Mouse (Mus musculus): ENCODE data around the gene Selplg.
"Not testable (repeated sequence)": the region's sequence is repeated elsewhere in the genome, so short reads cannot be mapped to it uniquely, and the experiment has no call there.

The Selplg gene

GRCm38 (mm10) chr5:113825558-113825957 is 6.9 kb downstream of the Selplg start:
- DNase-seq (ENCODE audit: low spot score), result no peak

DNA sequence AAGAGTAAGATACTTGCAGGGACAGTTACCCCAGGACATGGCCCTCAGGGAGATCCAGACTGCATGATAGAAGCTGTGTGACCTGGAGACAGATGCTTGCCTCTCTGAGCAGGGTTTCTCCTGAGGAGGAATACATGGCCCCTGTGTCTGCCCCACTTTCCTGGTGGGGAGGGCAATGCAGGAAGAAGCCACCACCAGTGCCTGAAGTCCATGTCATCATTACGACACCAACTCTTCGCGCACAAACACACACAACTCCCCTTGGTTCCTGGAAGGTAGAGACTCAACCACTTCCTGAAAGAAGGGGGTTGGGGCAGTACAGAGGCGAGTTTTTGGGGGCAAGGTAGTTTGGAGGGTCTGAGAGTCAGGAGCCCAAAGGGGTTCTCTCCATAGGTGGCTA is 8.2 kb downstream of the Selplg start:
- no peak for DNase-seq (ENCODE audit: low spot score)

DNA sequence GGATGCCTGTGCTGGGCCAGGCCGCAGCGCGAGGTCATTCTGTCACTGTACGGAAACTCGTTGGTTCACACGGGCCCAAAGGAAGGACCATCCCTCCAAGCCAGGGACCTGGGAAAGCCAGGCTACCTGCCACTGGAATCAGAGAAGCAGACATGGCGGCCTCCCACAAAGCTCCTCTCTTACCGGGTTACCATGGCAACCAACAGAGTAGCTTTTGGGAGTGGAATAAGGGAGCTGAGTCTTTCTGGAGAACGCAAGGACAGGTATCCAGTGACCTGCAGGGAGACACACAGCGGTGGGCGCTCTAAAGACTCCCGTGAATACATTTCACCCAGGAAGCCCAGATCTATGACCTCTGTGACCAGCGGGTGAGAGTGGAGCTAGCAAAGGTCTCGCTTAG is 13.9 kb downstream of the Selplg start:
- no peak for DNase-seq (ENCODE audit: low spot score)

GRCm38 (mm10) chr5:113815638-113816152 is 16.7 kb downstream of the Selplg start:
- DNase-seq (ENCODE audit: low spot score), result peak; percentile 46

- DNase-seq (ENCODE audit: low spot score), result no peak
Measured at GRCm38 (mm10) chr5:113815041-113815389, 17.4 kb downstream of the Selplg start.

DNA sequence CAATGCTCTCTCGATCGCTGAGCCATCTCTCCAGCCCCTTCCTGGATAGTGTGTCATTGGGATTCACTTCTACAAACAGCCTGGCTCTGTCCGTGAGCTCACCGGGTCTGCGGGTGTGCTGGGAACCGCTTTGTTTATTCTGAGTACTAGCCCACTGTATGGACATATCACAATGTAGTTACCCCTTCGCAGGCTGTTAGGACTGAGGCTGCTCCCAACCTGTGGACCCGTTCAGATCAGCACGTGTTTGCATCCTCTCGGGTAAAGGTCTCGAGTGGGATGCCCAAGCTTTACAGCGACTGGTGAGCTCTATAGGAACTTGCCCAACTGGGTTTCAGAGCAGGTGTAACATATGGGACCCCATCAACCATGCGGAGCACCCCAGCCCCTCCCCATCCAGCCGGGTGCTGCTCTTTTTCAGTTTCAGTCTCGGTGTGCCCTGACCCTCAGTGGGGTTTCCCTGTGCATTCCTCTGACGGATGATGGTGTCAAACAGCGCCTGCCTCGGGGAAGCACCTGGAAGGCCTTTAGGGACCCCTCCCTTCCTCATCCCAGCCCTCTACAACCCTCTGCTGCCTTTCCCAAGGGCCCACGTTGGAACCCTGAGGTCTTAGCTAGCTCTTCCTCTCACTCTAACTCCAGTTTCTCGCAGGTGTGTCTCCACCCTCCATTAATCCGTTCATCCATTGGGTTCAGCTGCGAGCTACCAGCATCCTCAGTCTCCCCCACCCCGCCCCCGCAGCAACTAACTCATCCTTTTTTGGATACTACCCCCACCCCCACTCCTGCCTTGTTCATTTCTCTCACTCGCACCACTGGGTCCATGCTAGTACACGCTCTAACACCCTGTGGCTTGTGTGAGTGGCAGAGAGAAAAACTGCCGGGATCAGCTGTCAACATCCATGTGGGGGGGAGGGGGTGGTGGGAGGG is 18.1 kb downstream of the Selplg start:
- DNase-seq (ENCODE audit: low spot score), result no peak

DNA sequence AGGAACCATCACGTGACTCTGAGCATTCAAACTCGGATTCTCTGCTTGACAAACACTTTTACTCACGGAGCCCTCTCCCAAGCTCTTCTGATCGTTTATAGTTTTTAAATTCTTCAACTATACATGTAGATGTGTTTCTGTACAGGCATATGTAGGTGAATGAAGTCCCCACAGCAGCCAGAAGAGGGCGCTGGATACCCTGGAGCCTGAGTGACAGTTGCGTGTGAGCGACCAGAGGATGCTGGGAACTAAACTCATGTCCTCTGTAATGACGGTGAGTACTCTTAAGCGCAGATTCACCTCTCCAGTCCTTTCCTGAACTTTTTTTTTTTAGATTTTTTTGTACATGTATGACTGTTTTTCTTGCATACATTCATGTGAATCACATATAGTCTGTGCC is 18.8 kb downstream of the Selplg start:
- DNase-seq (ENCODE audit: low spot score), result no peak

- DNase-seq (ENCODE audit: low spot score), result no peak
Measured at GRCm38 (mm10) chr5:113812638-113813037, 19.8 kb downstream of the Selplg start.

DNA sequence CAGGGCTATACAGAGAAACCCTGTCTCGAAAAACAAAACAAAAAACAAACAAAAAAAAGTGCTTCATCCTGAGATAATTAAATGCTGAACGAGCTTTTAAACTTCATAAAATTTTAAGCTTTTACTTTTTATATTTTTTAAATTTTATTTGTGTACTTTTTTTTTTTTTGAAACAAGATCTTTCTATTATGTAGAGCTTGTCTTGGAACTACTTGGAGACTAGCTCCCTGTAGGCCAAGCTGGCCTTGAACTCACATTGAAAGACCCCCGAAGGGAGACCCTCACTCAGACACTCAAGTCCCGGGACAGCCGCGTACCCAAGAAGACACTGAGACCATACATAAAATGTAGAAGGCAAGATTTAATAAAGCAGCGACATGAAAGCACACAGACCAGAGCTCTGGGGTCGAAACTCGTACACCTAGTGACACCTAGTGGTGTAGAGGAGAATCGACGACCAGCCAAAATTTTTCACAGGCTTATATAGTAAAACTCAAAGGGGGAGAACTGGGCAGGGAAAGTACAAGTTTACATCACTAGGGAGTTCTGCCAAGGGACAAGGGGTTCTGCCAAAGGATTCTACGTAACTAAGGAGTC is 20.5 kb downstream of the Selplg start:
- not testable (repeated sequence) for DNase-seq (ENCODE audit: low spot score)

DNA sequence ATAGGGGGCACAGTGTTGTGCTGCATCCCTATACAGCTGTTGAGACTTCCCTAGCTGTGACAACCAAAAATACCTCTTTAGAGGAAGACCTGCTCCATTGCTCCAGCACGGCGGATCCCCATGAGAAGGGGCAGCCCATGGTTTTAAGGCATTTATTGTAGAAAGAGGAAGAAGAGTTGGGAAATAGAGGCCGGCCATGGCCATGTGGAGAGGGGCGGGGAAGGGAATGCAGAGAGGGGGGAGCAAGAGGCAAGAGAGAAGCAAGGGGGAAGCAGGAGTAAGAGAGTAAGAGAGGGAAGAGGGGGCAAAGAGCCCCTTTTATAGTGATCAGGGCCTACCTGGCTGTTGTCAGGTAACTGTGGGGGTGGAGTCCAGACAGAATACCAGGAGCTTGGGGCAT is 22.3 kb downstream of the Selplg start:
- no peak for DNase-seq (ENCODE audit: low spot score)

- no peak for DNase-seq (ENCODE audit: low spot score)
Measured at GRCm38 (mm10) chr5:113808177-113808576, 24.3 kb downstream of the Selplg start.

GRCm38 (mm10) chr5:113807712-113808111 is 24.7 kb downstream of the Selplg start:
- no peak for DNase-seq (ENCODE audit: low spot score)

GRCm38 (mm10) chr5:113806414-113806813 is 26.0 kb downstream of the Selplg start:
- no peak for DNase-seq (ENCODE audit: low spot score)

- no peak for DNase-seq (ENCODE audit: low spot score)
Measured at GRCm38 (mm10) chr5:113805301-113805700, 27.1 kb downstream of the Selplg start.

DNA sequence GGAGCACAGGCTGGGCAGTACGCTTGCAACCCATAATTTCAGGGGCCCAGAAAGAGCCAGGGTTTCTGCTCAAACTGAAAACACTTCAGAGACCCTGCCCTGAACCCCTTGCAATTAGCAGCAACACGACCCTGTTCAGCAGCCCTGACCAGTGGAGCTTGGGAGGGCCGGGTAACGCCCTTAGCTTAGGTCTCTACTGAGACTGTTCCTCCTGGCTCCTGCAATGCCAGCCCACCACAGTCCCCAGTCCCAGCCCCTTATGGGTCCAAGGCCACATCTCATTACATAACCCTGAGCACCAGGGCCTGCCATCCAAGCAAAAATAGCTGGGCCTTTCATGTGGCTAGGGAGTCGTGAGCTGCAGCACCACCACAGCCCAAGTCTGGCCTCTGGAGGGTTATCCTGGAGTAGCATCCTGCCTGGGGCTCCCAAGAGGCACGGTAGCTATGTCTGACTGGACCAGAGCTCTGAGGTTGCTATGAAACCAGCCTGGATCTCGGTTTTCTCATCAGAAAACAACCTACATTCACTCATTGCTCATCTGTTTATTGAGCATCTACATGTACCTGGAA is 28.0 kb downstream of the Selplg start:
- no peak for DNase-seq (ENCODE audit: low spot score)

- peak; percentile 39 for DNase-seq (ENCODE audit: low spot score)
Measured at GRCm38 (mm10) chr5:113800280-113800679, 32.2 kb downstream of the Selplg start, which contains the start of gene Tmem119. Gene Tmem119, minus strand, starts transcription at chr5:113800516.

- DNase-seq (ENCODE audit: low spot score), result no peak
Measured at GRCm38 (mm10) chr5:113799691-113800090, 32.8 kb downstream of the Selplg start.

DNA sequence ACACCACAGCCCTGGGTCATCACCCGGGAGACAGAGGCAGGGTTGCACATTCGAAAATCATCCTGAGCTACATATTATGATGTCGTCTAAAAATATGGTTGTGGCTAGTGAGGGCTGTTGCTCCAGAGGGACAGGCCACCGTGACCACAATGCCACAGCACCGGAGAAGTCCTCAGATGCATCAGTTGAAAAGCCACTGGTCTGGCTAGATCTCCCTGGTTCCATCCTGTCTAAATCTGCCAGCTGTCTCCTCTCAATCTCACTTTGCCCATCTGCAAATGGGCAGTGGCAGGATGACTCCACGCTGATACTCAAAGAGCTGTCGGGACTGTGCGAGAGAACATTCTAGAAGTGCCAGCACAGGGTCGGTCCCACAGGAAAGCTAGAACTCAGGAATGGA is 33.9 kb downstream of the Selplg start:
- DNase-seq (ENCODE audit: low spot score), result no peak

DNA sequence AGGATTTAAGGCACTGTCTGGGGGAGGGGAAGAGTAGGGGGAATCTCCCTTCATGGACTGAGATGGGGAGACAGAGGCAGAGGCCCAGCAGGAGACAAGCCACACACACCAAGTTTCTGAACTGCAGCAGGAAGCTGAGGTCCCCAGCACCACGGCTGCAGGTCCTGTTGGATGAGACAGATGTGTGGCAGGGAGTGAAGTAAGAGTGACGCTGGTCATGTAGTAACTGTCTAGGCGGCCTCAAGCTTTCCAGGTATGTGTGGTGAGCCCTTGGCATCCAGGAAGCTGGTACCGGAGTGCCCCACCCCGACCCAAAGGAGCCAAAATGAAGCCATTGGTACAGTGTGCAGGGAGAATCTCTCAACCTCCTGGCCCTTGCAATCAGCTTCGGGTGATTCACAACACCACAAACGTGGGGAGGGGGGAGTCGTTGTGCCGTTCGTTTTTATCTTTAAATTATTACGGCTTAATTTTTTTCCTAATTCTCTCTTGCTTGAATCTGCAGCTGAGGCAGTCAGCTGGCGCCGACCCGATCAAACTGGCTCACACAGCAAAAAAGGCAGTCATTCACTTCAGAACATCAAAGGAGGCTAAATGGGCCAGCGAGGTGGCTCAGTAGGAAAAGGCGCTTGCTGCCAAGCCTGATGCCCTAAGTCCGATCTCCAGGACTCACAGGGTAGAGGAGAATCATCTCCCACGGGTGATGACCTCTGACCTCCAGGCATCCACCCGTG is 35.1 kb downstream of the Selplg start:
- DNase-seq (ENCODE audit: low spot score), result no peak

DNA sequence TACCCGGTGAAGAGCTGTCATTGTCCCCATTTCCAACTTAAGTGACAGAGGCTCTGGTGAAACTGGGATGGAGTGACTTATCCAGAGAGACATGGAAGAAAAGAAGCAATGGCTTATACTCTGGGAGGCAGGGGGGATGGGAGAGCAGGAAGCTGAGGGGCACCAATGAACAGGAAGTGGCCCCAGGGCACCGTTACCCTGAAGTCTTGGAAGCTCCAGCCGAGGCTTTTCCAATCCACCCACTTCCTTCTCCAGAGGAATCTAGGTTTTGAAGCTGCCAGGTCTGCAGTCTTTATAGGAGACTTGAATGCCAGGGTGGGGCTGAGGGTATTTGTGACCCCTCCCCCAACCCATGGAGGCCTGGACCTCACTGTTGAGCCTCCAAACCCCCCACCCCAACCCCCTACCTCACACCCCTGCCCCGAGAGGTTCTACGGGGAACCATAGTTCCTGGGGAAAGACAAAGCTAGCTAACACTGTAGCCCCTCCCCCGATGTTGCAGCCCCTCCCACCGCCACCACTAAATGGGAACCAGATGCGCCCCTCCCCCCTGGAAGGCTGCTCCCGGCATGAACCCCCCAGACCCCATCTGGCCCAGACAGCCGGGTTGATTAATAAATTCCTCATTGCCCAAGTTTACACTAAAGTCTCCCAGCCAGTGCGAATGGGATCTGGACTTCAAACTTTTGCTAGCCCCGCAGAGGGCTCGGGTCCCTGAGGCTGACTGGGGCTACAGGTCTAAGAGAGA is 35.9 kb downstream of the Selplg start:
- DNase-seq (ENCODE audit: low spot score), result no peak
